Mouse (Mus musculus): ENCODE results near the gene Rfx7. TPM values are rescaled to one million over a fixed set of nuclear protein-coding genes. Genes with fewer than 3 reads are reported as not detected.

Gene Rfx7
- polyA plus RNA-seq, 2 experiments = 14.1 to 14.2 TPM

DNA sequence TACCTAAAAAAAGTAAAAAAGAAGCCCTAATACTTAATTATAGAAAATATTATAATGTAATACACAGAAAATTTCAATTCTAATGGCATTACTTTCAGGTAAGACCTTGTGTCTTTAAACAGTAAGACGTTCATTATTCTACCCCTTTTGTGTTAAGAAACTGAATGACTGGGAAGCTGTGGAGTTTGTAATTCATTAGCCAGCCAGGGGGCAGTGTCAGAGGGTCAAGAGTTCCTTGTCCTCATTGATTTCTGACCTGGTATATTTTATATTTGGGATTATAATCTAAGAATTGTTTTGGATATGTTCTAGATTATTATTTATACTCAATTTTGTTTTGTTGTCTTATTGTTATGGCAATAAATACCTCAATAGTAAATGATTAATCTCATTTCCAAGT lies 5.0 kb downstream of the Rfx7 start:
- TF ChIP-seq POLR2A (IDR thresholded peaks at IDR 0.05; ENCODE audit: borderline replicate concordance, extremely low read depth, insufficient read depth, insufficient read length) = no peak
- no peak for DNase-seq (ENCODE audit: low spot score)
- Histone ChIP-seq H3K27ac (replicated peaks; ENCODE audit: low read depth, low read length) (no peak overlapping the region), H3K4me1 (ENCODE audit: control insufficient read depth, insufficient read depth, low read length) (no peaks in the 10 kb centered on the region), H3K36me3 (ENCODE audit: control insufficient read depth, insufficient read depth, low read length) (no peaks in the 10 kb centered on the region), H3K9ac (ENCODE audit: low read depth, low read length, severe bottlenecking) (no peak overlapping the region), H3K4me2 (replicated peaks; ENCODE audit: low read depth, low read length, severe bottlenecking) (no peak overlapping the region), H3K27me3 (ENCODE audit: control insufficient read depth, insufficient read depth, low read length) (no peaks in the 10 kb centered on the region), H3K4me3 (replicated peaks; ENCODE audit: low read length) (no peak overlapping the region), H3K9me3 (ENCODE audit: control insufficient read depth, low read length) (no peaks in the 10 kb centered on the region)
- no peak for ATAC-seq (ENCODE audit: low FRiP score, low read depth)
- 63% methylated on average over 1 of the region's 1 CpGs for WGBS

DNA sequence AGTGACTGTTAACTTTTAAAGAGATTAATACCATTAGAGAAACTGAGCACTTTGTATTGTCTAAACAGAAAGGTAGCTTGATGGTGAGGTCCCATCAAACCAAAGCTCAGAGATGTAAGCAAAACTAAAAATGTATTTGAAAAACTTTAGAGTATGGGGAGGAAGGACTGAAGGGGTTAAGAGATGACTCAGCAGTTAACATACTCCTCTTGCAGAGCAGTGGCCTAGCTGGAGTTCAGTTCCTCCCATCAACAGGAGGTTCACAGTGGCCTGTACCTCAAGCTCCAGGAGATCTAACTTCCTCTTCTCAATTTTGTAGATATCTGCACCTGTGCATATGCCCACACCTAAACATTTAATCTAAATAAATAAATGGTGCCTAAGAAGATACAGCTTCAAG lies 11.6 kb downstream of the Rfx7 start:
- H3K27me3 ChIP-seq (ENCODE audit: control insufficient read depth, insufficient read depth, low read length) = no peaks in the 10 kb centered on the region
- no peak overlapping the region for H3K4me3 ChIP-seq (replicated peaks; ENCODE audit: low read length)
- ATAC-seq (ENCODE audit: low FRiP score, low read depth) (no peak), DNase-seq (ENCODE audit: low spot score) (no peak)
- no peaks in the 10 kb centered on the region for H3K9me3 ChIP-seq (ENCODE audit: control insufficient read depth, low read length)
- no peak overlapping the region for H3K4me2 ChIP-seq (replicated peaks; ENCODE audit: low read depth, low read length, severe bottlenecking)
- TF ChIP-seq POLR2A (IDR thresholded peaks at IDR 0.05; ENCODE audit: borderline replicate concordance, extremely low read depth, insufficient read depth, insufficient read length) = no peak
- no peak overlapping the region for H3K27ac ChIP-seq (replicated peaks; ENCODE audit: low read depth, low read length)
- no peak overlapping the region for H3K9ac ChIP-seq (ENCODE audit: low read depth, low read length, severe bottlenecking)
- H3K36me3 ChIP-seq (ENCODE audit: control insufficient read depth, insufficient read depth, low read length) = no peaks in the 10 kb centered on the region
- no peaks in the 10 kb centered on the region for H3K4me1 ChIP-seq (ENCODE audit: control insufficient read depth, insufficient read depth, low read length)

DNA sequence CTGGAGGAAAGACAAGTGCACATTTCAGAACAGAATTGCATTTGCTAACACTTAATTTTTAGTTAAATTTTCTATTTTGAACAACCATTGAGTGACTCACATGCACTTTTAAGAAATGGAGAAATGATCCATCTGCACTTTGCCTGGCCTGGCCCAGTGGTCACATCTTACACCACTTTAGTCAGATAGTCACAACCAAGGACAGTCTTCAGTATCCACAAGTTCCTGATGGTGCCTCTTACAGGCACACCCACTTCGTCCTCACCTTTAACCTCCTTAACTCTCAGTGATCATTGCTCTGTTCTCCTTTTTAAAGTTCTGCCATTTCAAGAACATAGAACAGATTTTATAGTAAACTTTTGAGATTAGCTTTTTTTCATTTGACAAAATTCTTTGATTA lies 26.7 kb downstream of the Rfx7 start:
- Histone ChIP-seq H3K4me3 (replicated peaks; ENCODE audit: low read length) (no peak overlapping the region), H3K4me2 (replicated peaks; ENCODE audit: low read depth, low read length, severe bottlenecking) (no peak overlapping the region), H3K9me3 (ENCODE audit: control insufficient read depth, low read length) (no peaks in the 10 kb centered on the region), H3K27ac (replicated peaks; ENCODE audit: low read depth, low read length) (no peak overlapping the region), H3K36me3 (ENCODE audit: control insufficient read depth, insufficient read depth, low read length) (no peaks in the 10 kb centered on the region), H3K9ac (ENCODE audit: low read depth, low read length, severe bottlenecking) (no peak overlapping the region), H3K4me1 (ENCODE audit: control insufficient read depth, insufficient read depth, low read length) (no peaks in the 10 kb centered on the region), H3K27me3 (ENCODE audit: control insufficient read depth, insufficient read depth, low read length) (no peaks in the 10 kb centered on the region)
- TF ChIP-seq POLR2A (IDR thresholded peaks at IDR 0.05; ENCODE audit: borderline replicate concordance, extremely low read depth, insufficient read depth, insufficient read length) = no peak
- 91% methylated on average over 1 of the region's 1 CpGs for WGBS
- DNase-seq (ENCODE audit: low spot score) (no peak), ATAC-seq (ENCODE audit: low FRiP score, low read depth) (no peak)

- Histone ChIP-seq H3K4me3 (replicated peaks; ENCODE audit: low read length) (no peak overlapping the region), H3K9me3 (ENCODE audit: control insufficient read depth, low read length) (no peaks in the 10 kb centered on the region), H3K27ac (replicated peaks; ENCODE audit: low read depth, low read length) (no peak overlapping the region), H3K4me1 (ENCODE audit: control insufficient read depth, insufficient read depth, low read length) (no peaks in the 10 kb centered on the region), H3K9ac (ENCODE audit: low read depth, low read length, severe bottlenecking) (no peak overlapping the region), H3K4me2 (replicated peaks; ENCODE audit: low read depth, low read length, severe bottlenecking) (no peak overlapping the region), H3K27me3 (ENCODE audit: control insufficient read depth, insufficient read depth, low read length) (no peaks in the 10 kb centered on the region), H3K36me3 (ENCODE audit: control insufficient read depth, insufficient read depth, low read length) (no peaks in the 10 kb centered on the region)
- no peak for DNase-seq (ENCODE audit: low spot score)
- WGBS = 89% methylated on average over 2 of the region's 2 CpGs
- no peak for ATAC-seq (ENCODE audit: low FRiP score, low read depth)
- TF ChIP-seq POLR2A (IDR thresholded peaks at IDR 0.05; ENCODE audit: borderline replicate concordance, extremely low read depth, insufficient read depth, insufficient read length) = no peak
These were observed 28.3 kb downstream of the Rfx7 start for GRCm38 (mm10) chr9:72560316-72560715.

GRCm38 (mm10) chr9:72563277-72563676 lies 31.2 kb downstream of the Rfx7 start:
- no peaks in the 10 kb centered on the region for H3K36me3 ChIP-seq (ENCODE audit: control insufficient read depth, insufficient read depth, low read length)
- DNase-seq (ENCODE audit: low spot score) = no peak
- H3K27me3 ChIP-seq (ENCODE audit: control insufficient read depth, insufficient read depth, low read length) = no peaks in the 10 kb centered on the region
- H3K4me1 ChIP-seq (ENCODE audit: control insufficient read depth, insufficient read depth, low read length) = no peaks in the 10 kb centered on the region
- H3K4me2 ChIP-seq (replicated peaks; ENCODE audit: low read depth, low read length, severe bottlenecking) = no peak overlapping the region
- H3K27ac ChIP-seq (replicated peaks; ENCODE audit: low read depth, low read length) = no peak overlapping the region
- no peak overlapping the region for H3K9ac ChIP-seq (ENCODE audit: low read depth, low read length, severe bottlenecking)
- WGBS = 95% methylated on average over 3 of the region's 3 CpGs
- H3K9me3 ChIP-seq (ENCODE audit: control insufficient read depth, low read length) = no peaks in the 10 kb centered on the region
- no peak for ATAC-seq (ENCODE audit: low FRiP score, low read depth)
- no peak for TF ChIP-seq POLR2A (IDR thresholded peaks at IDR 0.05; ENCODE audit: borderline replicate concordance, extremely low read depth, insufficient read depth, insufficient read length)
- H3K4me3 ChIP-seq (replicated peaks; ENCODE audit: low read length) = no peak overlapping the region

DNA sequence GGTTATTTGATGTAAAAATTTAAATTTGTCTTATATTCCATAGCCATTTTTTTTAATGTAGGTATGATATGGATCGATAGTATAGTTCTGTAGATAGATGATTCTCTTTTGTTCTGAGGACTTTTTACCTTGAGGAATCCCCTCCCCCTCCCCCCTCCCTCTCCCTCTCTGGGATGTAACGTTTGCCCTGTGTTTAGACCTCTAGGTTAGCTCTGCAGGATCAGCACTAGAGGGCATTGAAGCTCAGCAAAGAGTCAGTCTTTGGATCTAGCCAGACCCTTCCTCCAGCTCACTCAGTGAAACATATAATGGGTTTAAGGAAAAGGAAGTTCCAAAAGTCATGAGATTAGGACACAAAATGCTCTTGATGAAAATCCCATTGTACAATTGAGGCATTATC lies 35.1 kb downstream of the Rfx7 start:
- 61% methylated on average over 2 of the region's 2 CpGs for WGBS

More for the DNA sequence above, 35.1 kb downstream of the Rfx7 start:
- Histone ChIP-seq H3K9me3 (ENCODE audit: control insufficient read depth, low read length) (no peaks in the 10 kb centered on the region), H3K4me2 (replicated peaks; ENCODE audit: low read depth, low read length, severe bottlenecking) (no peak overlapping the region), H3K9ac (ENCODE audit: low read depth, low read length, severe bottlenecking) (no peak overlapping the region), H3K4me3 (replicated peaks; ENCODE audit: low read length) (no peak overlapping the region), H3K4me1 (ENCODE audit: control insufficient read depth, insufficient read depth, low read length) (no peaks in the 10 kb centered on the region), H3K27me3 (ENCODE audit: control insufficient read depth, insufficient read depth, low read length) (no peaks in the 10 kb centered on the region), H3K27ac (replicated peaks; ENCODE audit: low read depth, low read length) (no peak overlapping the region), H3K36me3 (ENCODE audit: control insufficient read depth, insufficient read depth, low read length) (no peaks in the 10 kb centered on the region)
- no peak for TF ChIP-seq POLR2A (IDR thresholded peaks at IDR 0.05; ENCODE audit: borderline replicate concordance, extremely low read depth, insufficient read depth, insufficient read length)
- ATAC-seq (ENCODE audit: low FRiP score, low read depth) = no peak
- DNase-seq (ENCODE audit: low spot score) = no peak
